Mouse (Mus musculus) embryonic fibroblast, embryonic 13.5 days (primary cell): ENCODE measurements around the gene Brix1. TPM values are rescaled to one million over a fixed set of nuclear protein-coding genes. Genes with fewer than 3 reads are reported as not detected.
A peak's percentile ranks its signal among the peaks of the same experiment; 100 is the strongest.
"Not testable (repeated sequence)": the region's sequence is repeated elsewhere in the genome, so short reads cannot be mapped to it uniquely, and the experiment has no call there.

Source experiments
- H3K27ac ChIP-seq: 2 replicates; pipeline ENCODE4 v1.5.1; 2012; ENCODE audit warnings: low read length, control low read depth, inconsistent platforms; ENCODE audit not compliant: insufficient read depth
- H3K4me1 ChIP-seq: 2 replicates; pipeline ENCODE4 v1.6.1; 2011; ENCODE audit warnings: low read length; ENCODE audit not compliant: control insufficient read depth, insufficient read depth
- H3K4me3 ChIP-seq: 2 replicates; pipeline ENCODE4 v1.5.1; 2011; ENCODE audit warnings: mild to moderate bottlenecking, control low read depth, low read length; ENCODE audit not compliant: insufficient read depth
- CTCF ChIP-seq: IDR thresholded peaks from 2 replicates; pipeline ENCODE4 v1.5.1; 2011; ENCODE audit warnings: mild to moderate bottlenecking, control low read depth, low read length, moderate library complexity, borderline replicate concordance; ENCODE audit not compliant: insufficient read depth
- POLR2A ChIP-seq: IDR thresholded peaks from 2 replicates; pipeline ENCODE4 v1.6.1; 2011; ENCODE audit warnings: low read depth, mild to moderate bottlenecking, control low read depth, low read length, moderate library complexity
- polyA plus RNA-seq: library from polyadenylated mRNA; stranded (reverse); fragments of >200 nt; gene quantifications from 2 replicates; pipeline ENCODE4 v1.2.4, GENCODE M21; 2011; ENCODE audit warnings: low read depth; ENCODE audit not compliant: missing spikeins, insufficient read length

The Brix1 gene
- 68.5 and 84.4 TPM in 2 replicates for polyA plus RNA-seq

DNA sequence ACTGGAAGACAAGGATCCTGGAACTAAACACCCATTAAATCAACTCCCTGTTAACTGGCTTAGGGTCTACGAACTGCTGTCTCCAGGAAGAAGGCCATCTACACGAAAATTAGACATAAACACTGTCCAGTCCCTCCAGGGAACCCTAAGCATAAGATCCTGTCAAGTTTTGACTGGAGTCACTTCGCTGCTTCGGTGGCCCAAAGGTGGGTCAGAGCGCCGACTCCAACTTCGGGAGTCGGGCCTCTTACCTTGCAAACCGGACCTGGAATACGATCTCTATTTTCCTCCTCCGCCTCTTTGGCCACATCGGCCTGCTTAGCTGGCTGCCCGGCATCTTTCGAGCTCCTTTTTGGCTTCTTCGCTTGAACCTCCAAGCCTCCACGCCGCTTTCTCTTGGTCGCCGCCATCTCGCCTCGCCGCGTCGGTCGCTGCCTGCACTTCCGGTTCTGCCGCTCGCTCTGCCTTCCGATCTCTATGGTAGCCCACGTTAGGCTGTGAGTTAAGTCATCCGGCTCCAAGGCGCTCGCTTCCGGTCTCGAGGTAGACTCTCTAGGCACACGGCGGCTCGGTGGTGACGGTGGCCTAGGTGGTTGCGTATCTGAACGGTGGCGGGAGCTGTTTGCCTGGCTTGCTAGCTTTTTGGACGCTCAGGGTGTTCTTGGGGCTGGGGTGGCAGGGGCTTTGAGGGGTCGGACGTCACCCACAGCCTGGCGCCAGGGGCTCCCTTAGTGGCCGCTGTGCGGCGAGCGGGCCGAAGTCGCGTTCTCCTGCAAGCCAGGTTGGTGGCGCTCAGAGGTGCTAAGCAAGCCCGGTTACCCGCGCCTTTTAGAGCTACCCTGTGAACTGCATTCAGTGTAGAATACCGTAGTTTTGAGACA lies at the start of gene Brix1, which contains the start of gene Rad1:
Brix1 (minus strand) TSS at position 464 of the 881 bp plus-strand sequence.
Rad1 (plus strand) TSS at position 535 of the 881 bp plus-strand sequence.
- Histone ChIP-seq H3K4me1 (peaks cover 8% of the 10 kb centered on the region), H3K27ac (0 out of 2 replicates have a peak within 1 kb of the TSS, but pooled peaks have one; percentile 2), H3K4me3 (peak within 1 kb of the TSS; percentile 96)
- TF ChIP-seq POLR2A (peak; percentile 80), CTCF (no peak)

DNA sequence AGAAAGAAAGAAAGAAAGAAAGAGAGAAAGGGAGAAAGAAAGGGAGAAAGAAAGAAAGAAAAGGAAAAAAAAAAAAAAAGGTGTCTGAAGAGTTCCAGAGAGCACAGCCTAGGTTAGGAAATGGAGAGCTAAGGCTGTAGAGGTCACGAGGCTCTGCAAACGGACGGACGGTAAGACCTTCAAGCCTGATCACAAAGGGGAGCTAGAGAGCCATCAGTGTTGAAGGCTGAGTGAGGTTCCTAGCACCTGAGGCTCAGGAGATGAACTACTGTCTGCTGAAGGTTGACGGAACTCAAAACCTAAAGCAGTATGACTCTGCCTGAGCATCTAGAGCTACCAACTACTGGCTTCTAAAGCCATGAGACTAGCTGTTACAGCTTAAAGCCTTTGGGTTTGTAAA lies 48.8 kb upstream of the Brix1 start:
- TF ChIP-seq CTCF (no peak), POLR2A (no peak)
- no peaks in the 10 kb centered on the region for H3K4me1 ChIP-seq
- H3K27ac ChIP-seq, result no peak overlapping the region
- no peak overlapping the region for H3K4me3 ChIP-seq

DNA sequence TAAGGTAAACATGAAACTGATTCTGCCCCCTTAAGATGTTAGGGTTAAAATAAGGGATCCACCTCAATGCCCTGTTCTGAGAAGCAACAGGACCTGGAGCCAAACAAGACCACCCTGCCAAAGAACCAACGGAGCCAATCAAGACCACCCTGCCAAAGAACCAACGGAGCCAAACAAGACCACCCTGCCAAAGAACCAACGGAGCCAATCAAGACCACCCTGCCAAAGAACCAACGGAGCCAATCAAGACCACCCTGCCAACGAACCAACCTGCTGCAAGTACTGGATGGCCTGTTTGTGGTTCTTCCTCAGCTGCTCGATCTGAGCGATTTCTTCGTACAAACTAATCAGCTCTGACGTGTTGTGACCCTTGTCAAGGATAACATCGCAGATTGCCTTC lies 47.6 kb upstream of the Brix1 start:
- H3K27ac ChIP-seq, H3K4me1 ChIP-seq, H3K4me3 ChIP-seq: not testable (repeated sequence)

DNA sequence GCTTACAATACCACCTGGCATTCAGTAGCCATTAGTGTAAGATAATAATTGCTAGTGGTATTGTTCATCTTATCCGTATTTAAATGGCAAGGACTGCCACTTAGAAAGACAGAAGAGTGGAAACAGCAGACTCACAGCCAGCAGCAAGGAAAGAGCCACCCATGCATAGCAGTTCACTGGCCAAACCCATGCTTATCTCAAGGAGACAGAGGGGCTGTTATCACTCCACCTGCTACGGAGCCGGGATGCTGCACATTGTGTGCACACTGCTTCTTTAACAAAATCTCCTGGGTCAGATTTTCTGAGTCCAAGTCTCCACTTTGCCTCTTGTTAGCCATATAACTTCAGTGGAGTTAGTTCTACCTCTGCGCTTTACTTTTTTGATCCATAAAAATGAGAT lies 45.6 kb upstream of the Brix1 start:
- no peak for TF ChIP-seq POLR2A
- no peak for TF ChIP-seq CTCF
- no peaks in the 10 kb centered on the region for H3K4me1 ChIP-seq
- no peak overlapping the region for H3K27ac ChIP-seq
- H3K4me3 ChIP-seq, result no peak overlapping the region

DNA sequence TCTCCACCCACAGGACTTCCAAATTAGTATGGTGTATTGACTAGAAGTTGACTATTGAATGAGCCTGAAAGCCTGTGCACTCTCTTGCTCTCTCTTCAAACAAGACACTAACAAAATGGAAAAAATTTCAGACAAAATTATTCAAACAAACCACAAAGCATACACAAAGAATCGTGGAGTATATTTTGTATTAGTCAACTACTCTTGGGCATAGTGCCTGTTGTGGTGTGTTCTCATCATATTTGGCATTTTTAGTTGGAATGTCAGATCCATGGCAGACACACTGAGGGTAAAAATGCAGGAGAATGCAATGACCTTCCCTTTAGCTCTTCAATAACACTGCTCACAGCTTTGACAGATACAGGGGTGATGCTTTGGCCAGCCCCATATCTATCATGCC lies 40.1 kb upstream of the Brix1 start:
- TF ChIP-seq CTCF (no peak), POLR2A (no peak)
- H3K4me1 ChIP-seq, result no peaks in the 10 kb centered on the region
- H3K4me3 ChIP-seq, result no peak overlapping the region
- H3K27ac ChIP-seq, result no peak overlapping the region

DNA sequence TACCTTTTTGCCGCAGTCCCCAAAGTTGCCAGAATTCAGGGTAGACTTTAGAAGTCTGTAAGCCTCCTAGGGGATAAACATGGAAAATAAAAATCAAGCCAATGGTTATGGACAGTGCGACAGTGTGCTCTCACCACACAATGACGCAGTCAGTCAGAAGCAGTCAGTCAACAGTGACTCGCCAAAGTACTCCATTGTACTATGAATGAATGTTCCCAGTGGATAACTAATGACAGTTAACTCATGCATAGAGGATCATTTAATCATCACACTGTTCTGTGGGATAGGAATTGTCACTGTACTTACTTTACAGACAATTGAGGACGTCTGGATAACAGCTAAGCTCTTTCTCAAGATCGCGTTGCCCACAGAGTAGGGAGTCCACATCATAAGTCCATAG lies 29.4 kb upstream of the Brix1 start:
- Histone ChIP-seq H3K4me3 (no peak overlapping the region), H3K4me1 (no peaks in the 10 kb centered on the region)
- no peak for TF ChIP-seq POLR2A
- TF ChIP-seq CTCF, result no peak

DNA sequence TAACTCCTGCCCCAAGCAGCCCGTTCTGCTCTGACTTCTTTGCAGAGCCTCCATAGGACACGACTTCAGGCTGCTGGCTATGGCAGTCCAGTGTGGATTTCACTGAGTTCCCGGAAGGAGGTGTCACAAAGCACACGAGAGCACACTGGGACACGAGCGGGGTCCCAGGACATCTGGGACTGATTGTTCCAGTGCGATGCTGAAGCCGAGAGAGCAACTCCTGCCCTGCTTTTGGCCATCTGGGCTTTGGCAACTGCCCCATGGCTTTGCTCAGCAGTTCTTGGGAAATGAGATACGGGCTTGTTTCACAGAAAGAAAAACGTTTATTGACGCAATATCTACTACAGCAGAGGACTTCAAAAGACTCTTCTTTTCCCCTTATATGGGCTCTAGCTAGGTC lies 20.4 kb upstream of the Brix1 start:
- Histone ChIP-seq H3K27ac (no peak overlapping the region), H3K4me1 (no peaks in the 10 kb centered on the region), H3K4me3 (no peak overlapping the region)
- no peak for TF ChIP-seq POLR2A
- TF ChIP-seq CTCF, result no peak

More for the DNA sequence above, 29.4 kb upstream of the Brix1 start:
- no peak overlapping the region for H3K27ac ChIP-seq

DNA sequence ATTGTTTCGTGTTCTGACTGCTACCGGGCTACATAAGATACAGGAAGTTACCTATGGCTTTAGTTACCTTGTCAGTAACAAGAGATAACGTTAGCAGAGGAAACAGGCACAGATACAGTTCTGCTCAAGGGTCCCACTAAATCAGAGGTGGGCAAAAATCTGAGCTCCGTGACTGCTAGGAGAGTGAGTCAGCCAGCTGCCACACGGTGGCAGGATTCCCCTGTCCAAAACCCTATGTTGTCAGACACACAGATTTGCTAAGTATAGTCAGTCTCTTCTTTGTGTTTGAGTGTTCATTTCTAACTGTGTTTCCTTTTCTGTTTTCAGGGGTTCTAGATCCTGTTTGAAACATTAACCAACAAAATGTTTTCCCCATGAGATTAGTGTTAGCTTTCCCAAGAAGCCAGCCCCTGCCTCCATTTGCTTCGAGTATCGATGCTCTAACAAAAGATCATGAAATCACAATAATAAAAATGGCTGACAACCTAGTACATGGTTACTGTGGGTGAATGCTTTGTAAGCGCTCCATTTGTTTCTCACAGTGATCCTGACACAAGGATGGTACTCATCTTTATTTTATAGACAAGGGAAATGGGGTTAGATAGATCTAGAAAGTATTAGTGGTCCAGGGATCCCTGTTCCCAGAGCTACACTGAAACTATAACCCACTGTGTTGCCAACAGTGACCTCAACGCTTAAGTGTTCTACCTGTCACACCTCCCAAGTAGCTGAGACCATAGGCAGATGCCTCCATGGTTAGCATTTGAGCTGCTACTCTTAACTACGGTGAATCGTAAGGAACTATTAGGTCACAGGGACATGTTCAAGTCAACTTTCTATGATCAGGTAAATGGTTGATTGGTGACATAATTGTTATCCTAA lies 15.3 kb upstream of the Brix1 start:
- no peak overlapping the region for H3K27ac ChIP-seq
- no peaks in the 10 kb centered on the region for H3K4me1 ChIP-seq
- TF ChIP-seq CTCF, result peak; percentile 70
- TF ChIP-seq POLR2A, result no peak
- H3K4me3 ChIP-seq, result no peak overlapping the region

DNA sequence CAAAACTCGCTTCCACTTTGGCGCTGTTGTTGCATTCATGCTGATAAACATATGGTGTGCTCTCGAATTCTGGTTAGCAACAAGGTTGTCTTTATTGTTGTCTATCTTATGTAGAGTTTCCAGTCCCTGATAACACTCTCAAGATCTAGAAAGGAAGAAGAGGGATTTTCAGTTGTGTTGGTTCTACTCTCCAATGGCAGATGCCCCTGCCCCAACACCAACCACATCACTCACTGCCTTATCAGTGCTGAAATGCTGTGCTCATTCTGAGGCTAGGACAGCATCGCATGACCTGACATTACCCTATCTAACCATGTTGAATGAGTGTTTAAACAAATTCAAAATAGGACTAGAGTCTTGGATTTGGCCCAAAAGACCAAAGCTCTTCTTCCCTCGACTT lies 14.3 kb upstream of the Brix1 start:
- TF ChIP-seq POLR2A (no peak), CTCF (no peak)
- Histone ChIP-seq H3K4me3 (no peak overlapping the region), H3K4me1 (no peaks in the 10 kb centered on the region), H3K27ac (no peak overlapping the region)
